Mouse (Mus musculus): ENCODE measurements at regions not wholly inside any gene's neighbourhood (a gene's known extent, or its start where the extent isn't known, plus 50 kb on each side); places are given as distances from the start of the nearest gene placed in this dataset.

GRCm38 (mm10) chr1:95857110-95857509 lies 189.7 kb upstream of the St8sia4 start:
- ATAC-seq (replicated peaks; ENCODE audit: low FRiP score, poor library complexity, severe bottlenecking), result no peak

GRCm38 (mm10) chr1:95834652-95835051 lies 167.3 kb upstream of the St8sia4 start:
- no peak for ATAC-seq (replicated peaks; ENCODE audit: low FRiP score, poor library complexity, severe bottlenecking)

- peak; percentile 73 for ATAC-seq (replicated peaks; ENCODE audit: low FRiP score, poor library complexity, severe bottlenecking)
Measured at GRCm38 (mm10) chr1:95830694-95831093, 163.3 kb upstream of the St8sia4 start.
